Mouse (Mus musculus): ENCODE measurements around the gene Pcbd1.
"Not testable (repeated sequence)": the region's sequence is repeated elsewhere in the genome, so short reads cannot be mapped to it uniquely, and the experiment has no call there.

Pcbd1 gene

DNA sequence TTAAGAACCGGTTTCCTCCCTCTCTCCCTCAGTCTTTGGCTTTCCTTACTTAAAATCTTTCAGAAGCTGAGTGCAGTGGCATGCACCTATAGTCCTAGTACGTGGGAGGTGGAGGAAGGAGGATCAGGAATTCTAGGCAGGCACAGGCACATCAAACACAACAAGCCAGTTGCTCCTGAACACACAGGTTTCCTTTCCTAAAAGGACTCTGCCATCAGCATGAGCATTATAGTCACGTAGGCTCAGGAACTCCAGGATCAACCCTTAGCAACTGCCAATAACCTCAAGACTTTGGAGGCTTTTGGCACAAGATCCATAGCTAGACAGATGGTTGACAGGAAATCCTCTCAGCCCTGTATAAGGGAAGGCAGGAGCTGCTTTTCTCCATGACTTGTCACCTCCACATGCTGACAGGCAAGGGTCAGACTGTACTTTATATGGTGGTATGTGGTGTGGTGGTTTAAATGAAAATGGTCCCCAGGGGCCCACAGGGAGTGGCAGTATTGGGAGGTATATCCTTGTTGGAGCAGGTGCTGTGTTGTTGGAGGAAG is 14.5 kb downstream of the Pcbd1 start:
- no peak for DNase-seq (ENCODE audit: low spot score)

DNA sequence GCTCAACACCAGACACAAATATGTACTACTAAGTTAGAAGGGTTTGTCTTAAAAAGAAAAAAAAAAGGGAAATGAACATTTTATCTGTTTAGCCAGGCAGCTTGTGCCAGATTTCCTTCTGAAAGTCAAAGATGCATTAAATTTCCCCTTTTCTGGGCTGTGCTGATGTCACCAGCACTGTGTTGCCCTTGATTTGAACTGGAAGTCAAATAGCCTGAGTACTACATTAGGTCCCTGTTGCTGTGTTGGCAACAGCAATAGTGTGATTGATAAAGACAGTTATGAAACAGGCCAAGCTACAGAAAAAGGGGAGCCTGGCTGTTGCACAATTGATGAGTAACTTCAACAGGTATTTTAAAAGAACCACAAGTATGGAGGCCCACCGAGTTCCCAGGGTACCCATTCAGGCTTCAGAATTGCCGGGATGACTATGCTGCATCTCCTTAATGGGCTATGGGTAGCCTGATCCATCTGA is 25.2 kb downstream of the Pcbd1 start:
- DNase-seq (ENCODE audit: low spot score): no peak

DNA sequence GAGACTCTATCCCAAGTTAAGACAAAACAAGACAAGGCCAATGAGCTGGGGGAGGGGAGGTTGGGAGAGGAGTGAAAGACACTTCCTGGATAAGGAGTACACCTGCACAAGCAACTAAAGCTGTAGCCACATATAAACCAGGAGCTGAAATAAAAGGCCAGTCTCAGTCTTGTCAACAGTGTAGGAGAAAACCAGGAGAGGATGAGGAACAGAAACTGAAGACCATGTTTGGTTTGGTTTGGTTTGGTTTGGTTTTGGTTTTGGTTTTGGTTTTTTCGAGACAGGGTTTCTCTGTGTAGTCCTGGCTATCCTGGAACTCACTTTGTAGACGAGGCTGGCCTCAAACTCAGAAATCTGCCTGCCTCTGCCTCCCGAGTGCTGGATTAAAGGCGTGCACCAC is 32.6 kb downstream of the Pcbd1 start:
- DNase-seq (ENCODE audit: low spot score): not testable (repeated sequence)

DNA sequence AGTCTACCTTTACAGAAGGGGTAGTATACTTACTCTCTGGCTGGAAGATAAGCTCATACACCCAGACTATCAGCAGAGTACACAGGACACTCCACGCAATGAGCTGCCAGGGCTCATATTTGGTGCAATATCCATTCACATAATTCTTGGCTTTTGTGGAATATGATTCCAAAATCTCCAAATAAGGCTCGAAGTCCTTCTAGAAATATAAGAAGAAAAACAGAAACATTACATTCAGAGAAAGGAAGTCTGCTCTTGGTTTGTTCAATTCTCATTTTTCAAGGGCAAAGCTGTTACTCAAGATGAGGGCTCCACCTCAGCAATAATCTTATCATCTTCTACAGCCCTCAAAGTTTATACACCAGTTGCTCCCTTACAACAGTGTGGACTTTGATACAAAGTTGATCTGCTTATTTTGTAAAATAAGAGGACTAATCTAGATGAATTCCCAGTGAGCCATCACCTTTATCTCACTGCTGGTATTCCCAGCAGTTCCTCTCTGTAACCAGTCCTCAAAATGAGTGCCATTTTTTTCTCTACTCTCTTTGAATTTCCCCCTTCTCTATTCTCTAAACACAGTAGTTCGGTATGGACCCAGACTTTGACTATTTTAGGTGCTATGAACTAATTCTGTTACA is 34.3 kb downstream of the Pcbd1 start:
- DNase-seq (ENCODE audit: low spot score): no peak

DNA sequence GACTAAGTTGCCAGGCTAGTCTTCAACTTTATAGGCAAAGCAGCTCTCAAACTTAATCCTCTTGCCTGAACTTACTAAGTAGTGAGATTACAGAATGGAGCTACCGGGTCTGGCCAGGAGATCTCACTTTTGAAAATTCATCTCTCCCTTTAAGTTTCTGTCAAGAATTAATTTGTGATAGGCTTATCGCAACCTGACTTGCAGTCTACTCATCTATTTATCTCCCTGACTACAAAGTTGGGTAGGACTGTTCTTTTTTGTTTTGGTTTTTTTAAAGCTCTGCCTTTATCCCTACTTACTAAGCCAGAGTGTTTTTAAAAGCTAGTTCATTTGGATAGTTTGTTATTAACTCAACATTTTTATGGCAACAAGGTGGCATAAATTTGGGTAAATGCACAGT is 35.3 kb downstream of the Pcbd1 start:
- no peak for DNase-seq (ENCODE audit: low spot score)

DNA sequence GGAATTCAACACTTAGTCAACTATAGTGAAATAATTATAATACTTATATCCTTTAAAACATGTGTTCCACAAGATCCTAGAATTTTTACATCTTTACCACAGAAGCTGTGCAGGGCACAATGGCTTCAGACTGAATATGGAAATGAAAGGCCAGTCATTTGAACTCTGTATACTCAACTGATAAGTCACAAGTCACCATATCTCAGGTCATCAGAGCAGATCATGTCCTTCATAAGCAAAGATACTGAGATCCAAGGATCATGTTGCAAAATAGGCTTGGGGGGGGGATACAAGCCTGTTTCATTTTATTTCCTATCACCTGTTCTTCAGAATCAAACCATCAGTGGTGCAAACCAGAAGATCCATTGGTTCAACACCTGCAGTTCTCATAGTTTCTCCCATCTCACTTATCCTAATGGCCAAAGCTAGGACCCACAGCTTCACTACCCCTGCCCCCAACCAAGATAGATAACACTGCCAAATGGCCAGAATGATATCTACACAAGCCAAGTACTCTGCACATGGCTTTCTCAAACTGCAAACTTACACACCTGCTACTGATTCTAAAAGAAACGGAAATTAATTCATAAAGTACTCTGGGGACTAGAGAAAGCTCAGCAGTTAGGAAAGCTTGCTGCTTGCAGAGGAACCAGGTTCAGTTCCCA is 39.7 kb downstream of the Pcbd1 start:
- DNase-seq (ENCODE audit: low spot score): no peak

DNA sequence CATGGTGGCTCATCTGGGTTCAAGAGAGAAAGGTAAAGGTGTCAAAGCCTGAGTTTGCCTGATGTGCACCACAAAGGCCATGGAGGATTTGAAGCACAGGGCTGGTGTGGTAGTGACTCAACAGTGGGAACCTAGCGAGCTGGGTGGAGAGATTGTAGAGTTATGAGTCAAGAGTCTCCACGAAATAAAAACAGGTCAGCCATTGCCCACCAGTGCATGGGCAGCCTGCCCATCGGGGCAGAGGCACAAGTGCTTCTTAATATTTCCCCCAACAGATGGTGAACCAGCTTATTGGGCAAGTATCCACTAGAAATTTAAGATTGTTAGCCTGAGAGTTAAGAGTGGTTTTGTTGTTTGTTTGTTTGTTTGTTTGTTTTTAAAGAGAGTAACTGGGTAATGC is 41.8 kb downstream of the Pcbd1 start:
- DNase-seq (ENCODE audit: low spot score): no peak

DNA sequence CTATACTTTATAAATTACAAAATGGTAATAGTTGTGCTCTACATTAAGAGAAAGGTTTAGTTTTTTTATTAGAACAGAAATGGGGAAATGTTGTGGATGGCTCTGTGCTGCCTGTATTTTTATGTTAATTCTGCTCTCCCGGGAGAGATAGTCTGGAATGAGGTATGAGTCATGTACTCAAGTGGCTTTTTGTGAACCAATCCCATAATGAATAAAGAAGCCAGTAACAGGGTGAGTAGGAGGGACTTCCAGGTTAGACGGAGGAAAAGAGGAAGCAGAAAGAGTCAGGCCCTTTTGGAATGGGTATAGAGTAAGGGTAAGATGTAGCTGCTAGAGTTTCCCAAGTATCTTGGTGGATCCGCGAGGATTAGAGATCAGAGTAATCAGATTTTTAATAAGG is 44.9 kb downstream of the Pcbd1 start:
- no peak for DNase-seq (ENCODE audit: low spot score)

DNA sequence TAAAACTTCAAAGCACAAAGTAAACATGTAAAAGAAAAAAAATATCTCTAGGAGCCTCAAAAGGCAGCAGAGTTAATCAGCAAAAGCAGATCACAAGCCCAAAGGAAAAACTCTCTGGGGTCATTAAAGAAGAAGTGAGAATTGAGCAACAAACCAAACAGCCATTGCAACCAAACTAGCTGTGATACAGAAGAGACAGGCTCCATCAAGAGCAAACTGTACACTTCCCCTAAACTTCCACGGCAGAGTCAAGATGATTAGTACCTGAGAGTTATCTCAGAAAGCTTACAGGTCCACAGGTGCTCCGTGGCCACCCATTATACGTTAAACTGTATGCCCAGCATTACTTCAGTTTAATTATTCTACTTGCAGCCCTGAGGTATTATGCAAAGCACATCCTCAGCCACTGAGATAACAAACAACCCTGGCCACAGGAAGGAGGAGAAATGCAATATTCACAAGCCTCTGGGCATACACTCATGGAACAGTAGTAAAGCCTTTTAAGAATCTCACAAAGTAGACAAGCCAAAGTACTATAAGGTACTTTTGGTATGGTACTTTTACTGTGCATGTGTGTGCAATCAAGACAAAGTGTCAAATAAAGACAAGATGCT is 46.2 kb downstream of the Pcbd1 start:
- no peak for DNase-seq (ENCODE audit: low spot score)

DNA sequence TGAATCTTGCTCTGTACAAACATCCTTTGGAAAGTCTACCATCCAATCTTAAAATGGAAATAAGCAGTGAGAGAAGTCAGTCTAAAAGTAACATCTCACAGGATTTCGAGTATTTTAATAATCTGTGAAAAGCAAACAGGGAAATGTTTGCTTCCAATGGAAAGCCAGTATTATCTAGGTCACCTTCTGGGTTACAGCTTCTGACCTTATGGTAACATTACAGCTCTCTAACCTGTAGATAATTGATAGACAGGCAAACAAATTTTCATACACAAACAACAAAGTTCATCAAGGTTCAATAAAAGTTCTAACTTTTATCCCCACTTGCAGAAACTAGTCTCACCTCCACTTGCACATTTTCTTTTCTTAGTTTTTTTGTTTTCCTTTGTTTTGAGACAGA is 48.4 kb downstream of the Pcbd1 start:
- DNase-seq (ENCODE audit: low spot score): no peak

DNA sequence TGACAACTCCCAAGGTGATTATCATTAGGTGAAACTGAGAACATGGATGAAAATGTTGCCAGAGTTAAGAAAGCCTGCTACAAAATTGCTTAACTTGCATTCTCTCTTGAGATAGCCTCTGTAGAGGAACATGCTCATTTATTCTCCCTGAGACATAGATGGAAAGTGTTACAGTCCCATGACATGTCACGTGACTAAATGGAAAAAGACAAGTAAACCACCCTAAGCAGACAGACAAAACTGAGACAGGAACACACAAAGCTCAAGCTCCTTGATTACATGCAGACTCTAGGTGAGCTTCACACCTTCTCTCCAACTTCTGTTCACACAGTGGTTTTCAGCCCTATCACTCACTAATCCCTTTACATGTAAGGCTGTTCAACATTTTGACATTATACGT is 54.2 kb downstream of the Pcbd1 start:
- no peak for DNase-seq (ENCODE audit: low spot score)
